Mouse (Mus musculus) forebrain, embryonic 12.5 days (tissue): Measurements from ENCODE around the gene Ntrk1. TPM values are rescaled to one million over a fixed set of nuclear protein-coding genes. Genes with fewer than 3 reads are reported as not detected.

Experiments
- ATAC-seq: fragments of 200-750 bp; cut with Nextera tagmentation; 2 replicates; pipeline ENCODE4 v1.8.0; 2017; ENCODE audit warnings: moderate TSS enrichment; ENCODE audit not compliant: low FRiP score
- H3K27ac ChIP-seq: fragments of 300-500 bp; sonication (generic); 2 replicates; pipeline ENCODE4 v1.5.1; 2016; ENCODE audit warnings: mild to moderate bottlenecking
- H3K27me3 ChIP-seq: fragments of 300-500 bp; sonication (generic); 2 replicates; pipeline ENCODE4 v1.6.1; 2016; ENCODE audit warnings: mild to moderate bottlenecking
- H3K36me3 ChIP-seq: fragments of 300-500 bp; sonication (generic); replicated peaks from 2 replicates; pipeline ENCODE4 v1.6.1; 2016; ENCODE audit warnings: mild to moderate bottlenecking
- H3K4me1 ChIP-seq: fragments of 300-500 bp; sonication (generic); 2 replicates; pipeline ENCODE4 v1.6.1; 2016
- H3K4me2 ChIP-seq: fragments of 300-500 bp; sonication (generic); 2 replicates; pipeline ENCODE4 v1.6.1; 2016; ENCODE audit warnings: mild to moderate bottlenecking, moderate library complexity
- H3K4me3 ChIP-seq: fragments of 300-500 bp; sonication (generic); replicated peaks from 2 replicates; pipeline ENCODE4 v1.5.1; 2016; ENCODE audit warnings: mild to moderate bottlenecking
- H3K9ac ChIP-seq: fragments of 300-500 bp; sonication (generic); 2 replicates; pipeline ENCODE4 v1.6.1; 2016; ENCODE audit warnings: mild to moderate bottlenecking
- H3K9me3 ChIP-seq: fragments of 300-500 bp; sonication (generic); 2 replicates; pipeline ENCODE4 v1.6.1; 2016
- WGBS: fragments of 180-500 bp; shearing (Covaris S2); methylation state at CpG from one replicate; pipeline ENCODE4 v1.1.7; 2016; 5-methylcytosine and 5-hydroxymethylcytosine counted together
- polyA plus RNA-seq: library from polyadenylated mRNA; unstranded; fragments of >200 nt; fragmentation: Nextera tagmentation; extraction: Ambion mirVana; gene quantifications from 2 replicates; pipeline ENCODE4 v1.2.1, GENCODE M21; 2016

The Ntrk1 gene
- polyA plus RNA-seq, 1 experiment from 2014 or later: 1.1 TPM

DNA sequence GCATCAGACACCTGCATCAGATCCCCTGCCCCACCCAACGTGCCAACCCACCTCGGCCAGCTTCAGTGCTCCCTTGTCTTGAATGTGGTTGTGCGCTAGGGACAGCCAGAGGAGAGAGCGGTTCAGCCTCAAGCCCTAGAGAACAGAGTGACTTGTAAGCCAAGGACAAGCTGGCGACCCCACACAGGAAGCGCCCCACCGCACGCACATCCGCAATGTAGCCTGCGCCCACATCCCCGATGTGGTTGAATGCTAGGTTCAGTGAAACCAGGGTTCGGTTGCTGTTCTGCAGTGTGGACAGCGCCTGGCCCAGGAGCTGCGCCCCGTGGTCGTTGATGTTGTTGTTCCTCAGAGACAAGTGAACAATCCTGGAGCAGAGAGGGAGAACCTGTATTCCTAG, 52.2 kb downstream of the Ntrk1 start:
- peaks cover 23% of the 10 kb centered on the region for H3K36me3 ChIP-seq
- peaks cover 19% of the 10 kb centered on the region for H3K4me1 ChIP-seq
- H3K4me3 ChIP-seq: no peak overlapping the region
- ATAC-seq: no peak
- 89% methylated on average over 16 of the region's 16 CpGs for WGBS
- H3K4me2 ChIP-seq: no peak overlapping the region
- no peak overlapping the region for H3K27ac ChIP-seq
- no peaks in the 10 kb centered on the region for H3K9me3 ChIP-seq
- no peaks in the 10 kb centered on the region for H3K27me3 ChIP-seq
- H3K9ac ChIP-seq: no peak overlapping the region

DNA sequence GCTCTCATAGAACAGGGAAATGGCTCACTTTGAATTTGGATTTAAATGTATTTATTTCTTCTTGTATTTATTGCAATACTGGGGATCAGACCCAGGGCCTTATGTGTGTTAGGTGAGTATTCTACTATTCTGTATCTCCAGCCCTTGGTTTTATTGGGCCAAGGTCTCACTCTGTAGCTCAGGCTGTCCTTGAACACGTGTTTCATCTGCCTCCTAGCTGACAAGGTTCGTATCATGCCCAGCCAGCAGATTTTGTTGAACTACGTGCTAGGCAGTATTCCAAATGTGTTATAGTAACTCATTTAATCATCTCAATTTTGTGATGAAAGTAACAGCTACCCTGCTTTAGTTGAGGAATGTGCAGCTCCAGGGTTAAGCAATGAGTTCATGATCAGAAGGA, 52.9 kb downstream of the Ntrk1 start:
- 84% methylated on average over 3 of the region's 3 CpGs for WGBS
- ATAC-seq: no peak
- H3K4me1 ChIP-seq: peaks cover 19% of the 10 kb centered on the region
- H3K4me2 ChIP-seq: no peak overlapping the region
- H3K9me3 ChIP-seq: no peaks in the 10 kb centered on the region
- H3K27me3 ChIP-seq: no peaks in the 10 kb centered on the region
- peaks cover 29% of the 10 kb centered on the region for H3K36me3 ChIP-seq
- H3K4me3 ChIP-seq: no peak overlapping the region
- H3K27ac ChIP-seq: no peak overlapping the region
- no peak overlapping the region for H3K9ac ChIP-seq

DNA sequence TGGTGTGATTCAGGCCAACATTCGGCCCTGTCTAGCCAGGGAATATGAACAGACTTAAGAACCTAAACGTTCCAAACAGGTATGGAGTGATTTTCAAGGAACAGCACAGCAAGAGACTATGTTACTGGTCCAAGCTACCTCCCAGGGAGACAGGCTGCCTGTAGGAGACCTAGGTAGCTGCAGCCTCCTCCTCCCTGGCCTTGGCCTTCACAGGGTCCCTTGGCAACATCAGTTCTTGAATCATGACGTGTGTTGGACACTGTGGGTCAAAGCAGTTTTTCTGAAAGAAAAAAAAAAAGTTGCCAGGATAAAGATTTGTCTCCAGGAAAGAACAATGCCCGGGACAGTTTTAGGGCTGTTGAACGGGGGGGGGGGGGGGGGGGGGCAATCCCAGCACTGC, 56.1 kb downstream of the Ntrk1 start:
- Histone ChIP-seq H3K4me1 (peaks cover 7% of the 10 kb centered on the region; the same call in 1 of the 2 replicates), H3K36me3 (peaks cover 61% of the 10 kb centered on the region), H3K4me3 (no peak overlapping the region), H3K9me3 (no peaks in the 10 kb centered on the region), H3K27me3 (no peaks in the 10 kb centered on the region), H3K27ac (no peak overlapping the region), H3K9ac (no peak overlapping the region), H3K4me2 (no peak overlapping the region)
- ATAC-seq: no peak
- 67% methylated on average over 5 of the region's 5 CpGs for WGBS

DNA sequence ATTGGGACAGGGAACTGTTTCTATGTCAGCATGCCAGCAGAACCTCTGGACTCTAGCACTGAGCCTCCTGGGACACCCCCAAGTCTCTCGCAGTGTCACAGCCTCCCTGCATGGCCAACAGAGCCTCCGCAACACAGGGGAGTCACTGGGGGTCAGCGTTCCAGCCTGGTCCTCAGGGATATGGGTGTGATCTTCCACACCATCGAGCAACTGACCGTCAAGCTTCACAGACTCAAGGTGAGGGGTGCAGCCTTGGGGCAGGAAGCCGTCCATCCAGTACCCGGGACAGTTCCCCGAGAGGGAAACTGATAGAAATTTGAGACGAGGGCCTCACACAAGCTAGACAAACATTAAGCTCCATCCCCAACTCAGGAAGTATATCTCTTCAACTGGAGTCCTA, 59.6 kb downstream of the Ntrk1 start:
- WGBS: 92% methylated on average over 9 of the region's 9 CpGs
- H3K27ac ChIP-seq: no peak overlapping the region
- no peak overlapping the region for H3K4me2 ChIP-seq
- no peak overlapping the region for H3K4me3 ChIP-seq
- H3K27me3 ChIP-seq: no peaks in the 10 kb centered on the region
- ATAC-seq: no peak
- peaks cover 7% of the 10 kb centered on the region; the same call in 1 of the 2 replicates for H3K4me1 ChIP-seq
- no peaks in the 10 kb centered on the region for H3K9me3 ChIP-seq
- H3K36me3 ChIP-seq: peaks cover 89% of the 10 kb centered on the region
- no peak overlapping the region for H3K9ac ChIP-seq

DNA sequence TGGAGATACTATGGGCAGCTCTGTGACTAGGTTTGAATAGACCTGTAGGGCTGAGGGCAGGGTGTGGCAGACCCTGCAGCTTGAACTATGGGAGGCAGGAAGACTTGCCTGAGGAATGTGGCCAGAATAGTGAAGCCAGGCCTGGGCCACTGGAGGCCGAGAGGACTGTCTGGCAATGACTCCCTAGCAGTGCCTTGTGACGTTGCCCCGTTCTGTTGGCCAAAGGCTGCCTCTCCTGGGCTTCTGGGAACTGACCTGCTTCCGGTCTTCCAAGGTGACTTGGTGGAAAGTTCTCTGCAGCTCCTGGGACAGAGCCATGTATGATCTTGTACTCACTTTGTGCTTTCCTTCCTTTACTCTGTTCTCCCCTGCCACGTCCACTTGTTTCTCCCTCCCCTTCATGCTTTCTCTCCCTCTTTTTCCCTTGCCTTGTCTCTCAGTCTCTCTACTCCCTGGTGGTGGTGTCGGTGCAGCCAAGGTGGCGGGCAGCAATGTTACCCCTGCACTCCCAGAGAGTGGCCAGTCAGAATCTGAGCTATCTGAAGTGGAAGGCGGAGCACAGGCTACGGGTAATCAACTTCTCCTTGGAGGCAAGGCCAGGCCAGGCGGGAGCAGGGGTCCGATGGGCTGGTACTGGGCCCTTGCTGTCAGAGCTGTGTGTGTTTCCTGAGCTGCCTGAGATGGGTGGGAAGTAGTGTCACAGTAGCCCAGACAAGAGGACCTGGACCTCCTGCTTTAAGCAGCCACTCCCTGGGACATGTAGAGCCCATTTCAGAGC, 60.8 kb downstream of the Ntrk1 start:
- H3K4me1 ChIP-seq: no peaks in the 10 kb centered on the region
- ATAC-seq: no peak
- no peak overlapping the region for H3K9ac ChIP-seq
- no peak overlapping the region for H3K4me3 ChIP-seq
- no peaks in the 10 kb centered on the region for H3K9me3 ChIP-seq
- no peak overlapping the region for H3K27ac ChIP-seq
- whole genome bisulfite sequencing: 87% methylated on average over 11 of the region's 11 CpGs
- H3K36me3 ChIP-seq: peaks cover 93% of the 10 kb centered on the region
- no peak overlapping the region for H3K4me2 ChIP-seq
- H3K27me3 ChIP-seq: no peaks in the 10 kb centered on the region

DNA sequence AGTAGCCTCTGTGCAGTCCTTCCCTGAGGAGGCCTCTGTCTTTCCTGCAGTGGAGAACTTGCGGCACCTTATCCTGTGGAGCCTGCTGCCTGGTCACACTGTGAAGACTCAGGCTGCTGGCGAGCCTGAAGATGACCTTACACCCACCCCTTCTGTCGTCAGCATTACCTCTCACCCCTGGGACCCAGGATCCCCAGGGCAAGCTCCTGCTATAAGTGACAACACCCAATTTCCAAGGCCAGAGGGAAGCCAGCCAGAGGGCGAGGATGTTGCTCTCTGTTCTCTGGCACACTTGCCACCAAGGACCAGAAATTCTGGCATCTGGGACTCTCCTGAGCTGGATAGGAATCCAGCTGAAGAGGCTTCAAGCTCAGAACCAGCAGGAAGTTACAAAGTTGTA, 61.9 kb downstream of the Ntrk1 start:
- Histone ChIP-seq H3K27me3 (no peaks in the 10 kb centered on the region), H3K9ac (no peak overlapping the region), H3K27ac (no peak overlapping the region), H3K4me2 (no peak overlapping the region), H3K36me3 (peaks cover 96% of the 10 kb centered on the region), H3K9me3 (no peaks in the 10 kb centered on the region), H3K4me1 (no peaks in the 10 kb centered on the region), H3K4me3 (no peak overlapping the region)
- no peak for ATAC-seq
- WGBS: 85% methylated on average over 4 of the region's 4 CpGs

DNA sequence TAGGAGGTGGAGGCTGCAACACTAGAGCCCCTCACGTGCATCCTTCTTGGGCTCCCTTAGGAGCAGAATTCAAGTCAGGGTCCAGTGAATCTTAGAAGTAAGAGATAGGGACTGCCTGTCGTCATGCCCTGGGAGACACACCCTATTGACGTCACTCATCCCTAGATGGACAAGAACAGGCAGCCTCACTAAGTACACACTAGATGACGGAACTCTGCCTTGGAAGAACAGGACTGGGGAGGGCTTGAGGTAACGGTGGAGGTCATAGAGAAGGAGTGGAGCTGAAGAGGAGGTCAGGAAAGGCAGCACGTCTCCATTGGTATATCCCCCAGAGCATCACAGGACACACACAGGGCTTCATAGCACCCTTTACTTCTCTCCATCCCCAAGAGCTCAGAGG, 66.3 kb downstream of the Ntrk1 start:
- Histone ChIP-seq H3K9me3 (no peaks in the 10 kb centered on the region), H3K4me2 (no peak overlapping the region), H3K4me3 (no peak overlapping the region), H3K9ac (no peak overlapping the region), H3K4me1 (no peaks in the 10 kb centered on the region), H3K27me3 (no peaks in the 10 kb centered on the region), H3K36me3 (peaks cover 94% of the 10 kb centered on the region), H3K27ac (no peak overlapping the region)
- no peak for ATAC-seq
- 87% methylated on average over 6 of the region's 6 CpGs for whole genome bisulfite sequencing

Other genes starting within 250 kb of the Ntrk1 start
- gene Arhgef11, start 177.6 kb downstream of the Ntrk1 start, polyA plus RNA-seq: 25.9 and 29.5 TPM in 2 replicates
- gene Lrrc71, start 46.5 kb downstream of the Ntrk1 start, polyA plus RNA-seq: 0.26 and 0.37 TPM in 2 replicates
- gene Insrr, start 1.8 kb upstream of the Ntrk1 start, polyA plus RNA-seq: 0.65 and 1.0 TPM in 2 replicates
- gene Pear1, start 29.1 kb upstream of the Ntrk1 start, polyA plus RNA-seq: 5.7 and 6.8 TPM in 2 replicates
- gene Sh2d2a, start 51.6 kb upstream of the Ntrk1 start, polyA plus RNA-seq: not detected in 2 replicates
- gene Prcc, start 90.4 kb upstream of the Ntrk1 start, polyA plus RNA-seq: 15.8 and 15.9 TPM in 2 replicates
- gene Hdgf, start 111.2 kb upstream of the Ntrk1 start, polyA plus RNA-seq: 251 and 295 TPM in 2 replicates
- gene Mrpl24, start 124.3 kb upstream of the Ntrk1 start, polyA plus RNA-seq: 75.8 and 86.1 TPM in 2 replicates
- 80.5 and 88.2 TPM in 2 replicates for gene Isg20l2, start 135.2 kb upstream of the Ntrk1 start, polyA plus RNA-seq
- gene Rrnad1, start 135.6 kb upstream of the Ntrk1 start, polyA plus RNA-seq: 20.5 and 23.7 TPM in 2 replicates
- 246 TPM in 2 replicates for gene Crabp2, start 153.5 kb upstream of the Ntrk1 start, polyA plus RNA-seq
- gene Nes, start 175.9 kb upstream of the Ntrk1 start, polyA plus RNA-seq: 148 and 162 TPM in 2 replicates
- gene Bcan, start 205.1 kb upstream of the Ntrk1 start, polyA plus RNA-seq: 1.7 and 3.6 TPM in 2 replicates
- gene Hapln2, start 232.4 kb upstream of the Ntrk1 start, polyA plus RNA-seq: not detected in 2 replicates
- gene Gpatch4, start 247.9 kb upstream of the Ntrk1 start, polyA plus RNA-seq: 31.4 and 32.0 TPM in 2 replicates